Mouse (Mus musculus): ENCODE data around the gene Olfr549.
A peak's percentile ranks its signal among the peaks of the same experiment; 100 is the strongest.

The Olfr549 gene

DNA sequence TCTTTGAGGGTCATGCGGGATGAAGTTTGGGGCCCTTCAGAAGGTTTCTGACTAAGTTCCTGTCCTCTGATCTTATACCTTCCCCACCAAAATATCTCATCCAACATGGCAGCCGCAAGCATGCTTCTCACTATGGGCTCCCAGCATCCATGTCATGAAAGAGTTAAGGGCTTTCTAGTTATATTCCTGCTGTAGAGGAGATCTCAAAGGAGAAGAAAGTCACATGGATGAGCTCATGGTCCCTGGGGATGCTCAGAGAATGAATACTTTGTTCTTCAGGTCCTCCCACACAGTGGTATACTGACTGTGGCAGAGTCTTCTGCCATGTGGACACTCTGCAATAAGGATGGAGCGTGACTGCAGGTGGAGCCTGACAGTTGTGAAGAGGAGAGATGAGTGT lies at the start of gene Olfr549:
Gene Olfr549, plus strand, starts transcription at position 301 of the 400 bp plus-strand sequence.
- no peak for ATAC-seq (ENCODE audit: low TSS enrichment)

DNA sequence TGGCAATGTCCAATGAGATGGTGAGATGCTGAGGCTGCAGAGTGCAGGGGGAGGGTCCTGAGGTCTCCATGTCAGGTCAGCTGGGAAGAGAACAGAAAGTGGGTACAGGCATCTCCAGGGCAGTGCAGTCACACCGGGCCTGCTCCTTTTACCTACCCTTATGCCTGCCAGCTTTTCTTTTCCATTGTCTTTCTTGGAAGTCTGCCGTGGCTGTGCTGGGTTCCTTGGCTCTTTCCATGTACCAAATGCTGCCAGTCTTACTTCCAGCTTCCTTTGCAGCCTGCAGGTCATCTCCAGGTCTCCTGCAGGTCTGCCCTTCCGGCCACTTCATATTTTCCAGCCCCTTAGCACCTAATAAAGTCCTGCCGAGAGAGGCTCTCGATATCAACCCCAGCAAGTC lies 47.7 kb upstream of the Olfr549 start:
- ATAC-seq (ENCODE audit: low TSS enrichment), result no peak

DNA sequence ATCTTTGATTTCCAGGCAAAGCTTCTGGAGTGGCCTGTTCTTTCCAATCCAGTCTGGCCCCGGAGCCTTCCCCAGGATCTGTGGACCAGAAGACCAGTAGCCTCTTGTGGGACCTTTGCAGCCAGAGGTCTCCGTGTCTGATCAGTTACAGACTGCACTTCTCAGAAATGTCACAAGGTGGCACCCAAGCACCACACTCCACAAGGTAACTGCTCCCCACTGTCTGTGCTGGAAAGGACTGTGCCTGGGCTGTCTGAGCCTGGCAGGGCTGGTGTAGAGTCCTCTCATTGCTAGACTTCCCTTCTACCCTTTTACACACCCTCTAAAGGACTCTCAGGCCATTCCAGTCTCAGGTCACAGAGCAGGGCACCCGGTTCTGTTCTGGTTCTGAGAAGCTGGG lies 42.8 kb upstream of the Olfr549 start:
- ATAC-seq (ENCODE audit: low TSS enrichment), result peak; percentile 89

DNA sequence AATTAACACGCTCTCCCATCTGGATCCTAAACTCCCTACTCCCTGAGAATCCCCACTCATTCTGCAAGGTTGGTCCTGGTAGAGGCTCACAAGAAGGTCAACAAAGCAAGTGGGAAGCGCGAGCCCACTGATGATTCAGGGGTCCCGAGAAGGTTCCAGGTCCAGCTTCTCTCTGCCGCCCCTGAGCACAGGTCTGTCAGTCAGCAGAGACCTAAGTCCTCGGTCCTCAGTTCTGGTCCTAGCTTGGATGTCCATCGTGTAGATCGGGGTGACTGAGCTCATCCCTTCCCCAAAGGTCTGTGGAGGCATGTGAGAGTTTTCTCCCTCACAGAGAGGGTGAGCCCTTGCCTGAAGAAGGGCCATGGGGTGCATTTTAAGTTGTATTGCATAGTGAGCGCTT lies 41.6 kb upstream of the Olfr549 start:
- no peak for ATAC-seq (ENCODE audit: low TSS enrichment)

DNA sequence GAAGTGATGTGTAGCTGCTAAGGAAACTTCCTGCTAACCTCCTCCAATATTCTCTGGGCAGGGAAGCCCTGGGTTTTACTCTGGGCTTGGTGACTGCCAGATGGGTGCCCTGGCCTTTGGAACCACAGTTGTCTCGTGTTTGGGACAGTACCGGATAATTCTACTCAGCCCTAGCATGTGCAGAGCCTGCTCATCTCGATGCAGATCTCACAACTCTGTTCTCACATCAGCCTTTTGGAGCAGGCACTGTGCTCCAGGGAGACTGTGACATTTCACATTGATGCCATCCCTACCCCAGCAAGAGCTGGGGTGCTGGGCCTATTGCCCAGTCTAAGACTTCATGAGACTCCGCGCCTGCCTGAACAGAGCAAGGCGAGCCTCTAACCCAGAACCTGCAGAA lies 41.0 kb upstream of the Olfr549 start:
- no peak for ATAC-seq (ENCODE audit: low TSS enrichment)

DNA sequence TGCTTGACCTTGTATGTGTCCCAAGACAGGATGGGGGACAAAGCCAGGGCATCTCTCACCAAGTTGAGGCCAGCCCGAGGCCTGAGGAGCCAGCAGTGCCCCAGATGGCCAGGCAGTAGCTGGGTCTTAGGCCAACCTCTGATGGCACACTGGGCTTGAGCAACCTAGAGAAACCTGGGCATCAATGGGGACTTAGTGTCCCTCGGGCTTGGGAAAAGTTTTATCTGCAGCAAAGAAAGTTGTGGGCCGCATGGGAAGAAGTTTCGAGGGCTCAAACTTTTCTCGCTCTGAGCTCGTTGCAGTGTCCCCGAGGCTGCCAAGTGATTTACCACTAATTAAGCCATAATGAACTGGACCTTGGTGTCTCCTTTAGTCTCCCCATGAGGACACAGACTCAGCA lies 39.9 kb upstream of the Olfr549 start:
- no peak for ATAC-seq (ENCODE audit: low TSS enrichment)

DNA sequence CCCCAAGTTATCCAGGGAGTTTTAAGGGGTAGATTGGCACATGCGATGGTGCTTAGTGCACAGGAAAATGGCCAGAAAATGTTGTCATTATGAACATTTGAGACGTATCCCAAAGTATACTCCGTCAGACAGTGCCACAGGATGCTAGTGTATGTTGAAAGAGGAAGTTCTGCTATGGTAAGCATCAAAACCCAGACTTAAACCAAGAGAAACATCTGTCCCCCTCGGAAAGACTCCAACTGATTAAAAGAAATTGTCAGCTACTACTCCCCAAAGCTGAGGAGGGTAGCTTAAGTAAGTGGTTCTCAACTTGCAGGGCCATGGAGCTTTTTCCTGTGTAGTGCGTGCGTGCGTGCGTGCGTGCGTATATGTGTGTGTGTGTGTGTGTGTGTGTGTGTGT lies 37.7 kb upstream of the Olfr549 start:
- ATAC-seq (ENCODE audit: low TSS enrichment), result no peak

DNA sequence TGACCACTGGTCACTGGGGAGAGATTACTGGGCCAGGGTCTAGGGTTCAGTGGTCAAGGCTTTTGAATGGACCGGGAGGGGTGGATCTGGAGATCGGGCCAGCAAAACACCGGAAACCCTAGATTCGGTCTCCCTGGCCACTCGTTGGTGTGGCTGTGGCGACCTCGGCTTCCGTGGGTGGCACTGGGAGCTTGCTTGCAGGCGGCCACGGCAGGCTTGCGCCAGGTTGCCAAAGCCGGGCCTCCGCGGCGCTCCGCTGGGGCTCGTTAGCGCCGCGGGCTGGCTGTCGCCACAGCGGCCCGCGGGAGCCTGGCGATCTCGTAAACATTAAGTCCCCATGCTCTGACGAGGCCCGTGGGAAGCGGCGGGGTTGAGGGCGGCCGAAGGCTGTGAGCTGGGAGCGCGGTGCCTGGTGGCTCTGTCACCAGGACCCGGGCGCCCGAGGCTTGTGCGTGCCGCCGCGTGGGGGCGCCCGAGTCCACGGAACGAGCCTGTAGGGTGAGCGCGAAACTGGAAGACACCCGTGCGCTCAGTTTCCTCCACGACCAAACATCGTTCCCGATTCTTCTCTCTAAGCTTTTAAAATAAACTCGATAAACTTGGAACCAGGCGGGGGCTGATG lies 36.7 kb upstream of the Olfr549 start:
- ATAC-seq (ENCODE audit: low TSS enrichment), result peak; percentile 97

DNA sequence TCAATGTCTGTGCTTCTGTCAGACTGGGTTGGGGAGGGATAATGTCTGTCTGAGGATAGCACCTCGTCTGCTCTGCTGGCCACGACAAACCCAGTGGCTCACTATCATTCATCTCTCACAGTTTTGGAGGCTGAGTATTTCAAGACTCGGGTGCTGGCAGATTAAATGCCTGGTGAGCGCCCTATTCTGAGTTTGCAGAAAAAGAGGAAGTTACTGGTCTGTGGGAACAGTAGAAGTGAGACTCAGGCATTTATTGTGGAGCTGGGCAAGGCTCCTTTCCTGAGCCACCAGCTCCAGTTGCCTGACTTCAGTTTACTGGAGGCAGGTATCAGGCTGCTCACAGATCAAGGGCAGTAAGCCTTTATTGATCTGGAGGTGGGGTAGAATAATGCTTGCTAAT lies 35.5 kb upstream of the Olfr549 start:
- ATAC-seq (ENCODE audit: low TSS enrichment), result no peak

DNA sequence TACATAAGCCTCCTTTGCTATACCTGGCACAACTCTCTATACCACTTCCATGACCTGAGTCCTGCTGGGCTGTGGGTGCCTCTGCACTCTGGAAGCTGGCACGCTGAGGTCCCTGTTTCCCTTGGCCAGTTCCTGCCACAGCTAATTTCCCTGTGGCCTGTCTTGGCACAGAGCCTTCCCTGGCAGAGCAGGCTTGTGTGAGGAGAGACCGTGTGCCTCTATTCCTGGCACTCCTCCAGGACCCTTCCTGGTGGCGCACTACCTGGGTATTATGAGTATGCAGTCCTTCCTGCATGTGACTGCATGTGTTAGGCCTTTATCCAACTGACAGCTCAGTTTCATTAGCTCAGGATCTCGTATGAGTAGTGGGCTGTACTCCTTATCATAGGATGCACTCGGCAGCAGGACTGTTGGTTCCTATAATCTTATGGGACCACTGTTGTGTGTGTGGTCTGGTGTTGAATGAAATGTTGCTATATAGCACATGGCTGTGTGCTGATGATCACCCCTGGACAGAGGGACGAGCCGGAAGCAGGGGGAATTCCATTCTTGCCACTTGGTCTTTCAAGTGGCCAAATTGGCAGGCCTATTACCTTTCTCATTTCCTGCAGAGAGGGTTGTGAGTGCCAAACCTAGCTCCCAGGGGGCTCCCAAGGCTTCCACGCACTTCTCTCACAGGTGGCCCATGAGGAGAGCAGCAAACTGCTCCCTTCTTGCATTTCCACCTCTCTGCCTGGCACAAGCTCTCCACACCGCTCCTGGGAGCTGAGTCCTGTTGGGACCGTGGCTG lies 33.2 kb upstream of the Olfr549 start:
- no peak for ATAC-seq (ENCODE audit: low TSS enrichment)

DNA sequence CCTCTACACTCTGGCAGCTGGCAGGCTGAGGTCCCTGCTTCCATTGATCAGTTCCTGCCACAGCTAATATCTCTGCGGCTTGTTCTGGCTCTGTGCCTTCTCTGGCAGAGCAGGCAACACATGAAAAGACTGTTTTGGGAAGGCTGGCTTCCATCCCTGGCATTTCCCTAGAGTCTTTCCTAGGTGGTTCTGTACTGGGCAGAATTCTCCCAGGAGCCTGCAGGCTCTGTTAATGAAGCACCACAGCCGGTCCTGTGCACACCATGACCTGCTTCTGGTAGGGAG lies 32.7 kb upstream of the Olfr549 start:
- no peak for ATAC-seq (ENCODE audit: low TSS enrichment)

DNA sequence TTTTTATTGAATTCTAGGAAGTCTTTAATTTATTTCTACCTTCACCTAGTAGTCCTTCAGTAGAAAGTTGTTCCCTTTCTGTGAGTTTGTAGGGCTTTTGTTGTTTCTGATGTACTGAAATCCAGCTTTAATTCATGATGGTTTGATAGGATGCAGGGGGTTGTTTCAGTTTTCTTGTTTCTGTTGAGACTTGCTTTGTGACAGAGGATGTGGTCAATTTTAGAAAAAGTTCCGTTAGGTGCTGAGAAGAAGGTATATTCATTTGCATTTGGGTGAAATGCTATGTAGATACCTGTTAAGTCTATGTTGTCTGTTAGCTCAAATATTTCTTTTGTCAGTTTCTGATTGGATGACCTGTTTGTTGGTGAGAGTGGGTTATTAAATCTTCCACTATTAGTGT lies 20.6 kb upstream of the Olfr549 start:
- no peak for ATAC-seq (ENCODE audit: low TSS enrichment)

DNA sequence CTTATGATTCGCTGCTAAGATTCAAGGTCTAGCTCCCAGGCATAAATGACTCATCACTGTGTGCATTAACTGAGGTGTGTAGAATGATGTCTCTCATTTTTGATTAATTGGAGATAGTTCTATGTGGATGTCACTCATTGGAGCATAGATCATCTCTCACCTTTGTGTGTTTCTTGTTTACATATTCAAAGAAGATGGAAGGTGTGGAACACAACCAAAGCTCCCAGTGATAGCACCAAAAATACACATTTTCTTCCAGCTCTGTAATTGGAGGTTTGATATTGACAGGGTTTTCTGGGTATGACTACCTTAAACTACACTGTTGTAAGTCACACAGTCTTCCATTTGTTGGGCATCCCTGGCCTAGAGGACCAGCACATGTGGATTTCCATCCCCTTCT lies 15.2 kb upstream of the Olfr549 start, which contains the start of gene Olfr547:
Gene Olfr547, plus strand, starts transcription at position 301 of the 400 bp plus-strand sequence.
- no peak for ATAC-seq (ENCODE audit: low TSS enrichment)

DNA sequence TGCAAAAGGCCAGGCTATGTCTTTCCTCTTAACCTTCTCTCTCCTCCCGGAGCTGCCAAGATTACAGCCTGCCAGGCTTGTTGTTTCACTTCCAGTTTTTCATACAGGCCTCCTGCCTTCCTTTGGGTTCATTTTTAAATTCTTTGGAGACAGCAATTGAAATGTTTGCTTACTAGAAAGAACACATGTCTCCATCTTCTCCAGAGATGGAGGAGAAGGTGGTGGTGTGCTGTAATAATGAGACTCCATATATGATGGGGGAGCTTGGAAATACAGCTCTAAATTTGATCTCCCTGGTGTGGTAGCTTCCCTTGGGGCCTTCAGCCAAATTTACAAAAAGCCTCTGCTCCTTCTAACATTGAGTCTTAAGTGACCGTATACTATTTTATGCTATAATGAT lies 9.1 kb upstream of the Olfr549 start, which contains the start of gene Olfr548-ps1:
Gene Olfr548-ps1, plus strand, starts transcription at position 301 of the 400 bp plus-strand sequence.
- no peak for ATAC-seq (ENCODE audit: low TSS enrichment)

DNA sequence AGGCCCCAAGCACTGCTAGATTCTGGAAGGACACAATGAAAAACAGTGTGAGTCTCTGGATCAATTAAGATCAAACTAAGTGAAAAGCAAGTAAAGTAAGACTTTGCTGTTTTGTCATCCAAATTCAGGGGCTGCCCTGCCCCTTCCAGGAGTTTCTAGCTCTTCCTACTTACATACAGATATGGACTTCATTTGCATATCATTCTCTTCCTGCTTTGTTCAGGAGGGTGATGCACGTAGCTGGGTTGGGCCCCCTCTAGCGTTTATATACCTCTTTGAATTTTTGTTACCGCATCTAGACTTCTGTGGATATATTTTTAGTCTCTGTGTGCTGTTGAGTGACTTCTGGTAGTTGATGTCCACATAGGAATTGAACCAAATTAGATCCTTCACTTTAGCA lies 8.4 kb upstream of the Olfr549 start:
- ATAC-seq (ENCODE audit: low TSS enrichment), result no peak

DNA sequence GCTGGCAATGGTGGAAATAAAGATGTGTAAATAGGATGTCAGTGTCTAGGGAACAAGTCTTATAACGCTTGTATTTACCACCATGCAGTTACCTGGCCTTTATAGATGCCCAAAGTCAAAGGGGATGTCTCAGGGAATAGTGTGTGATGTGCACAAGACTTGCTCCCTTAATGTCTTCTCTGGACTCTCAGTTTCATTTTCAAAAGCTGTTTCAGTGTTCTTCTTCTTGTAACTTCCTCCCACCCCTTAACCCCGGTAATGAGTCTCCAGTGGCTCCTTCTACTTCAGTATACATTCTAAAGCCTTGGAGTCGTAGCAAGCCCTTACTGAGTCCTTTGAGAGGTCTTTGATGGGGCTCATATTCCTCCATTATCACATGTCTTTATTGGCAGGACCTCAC lies 3.6 kb downstream of the Olfr549 start:
- no peak for ATAC-seq (ENCODE audit: low TSS enrichment)

DNA sequence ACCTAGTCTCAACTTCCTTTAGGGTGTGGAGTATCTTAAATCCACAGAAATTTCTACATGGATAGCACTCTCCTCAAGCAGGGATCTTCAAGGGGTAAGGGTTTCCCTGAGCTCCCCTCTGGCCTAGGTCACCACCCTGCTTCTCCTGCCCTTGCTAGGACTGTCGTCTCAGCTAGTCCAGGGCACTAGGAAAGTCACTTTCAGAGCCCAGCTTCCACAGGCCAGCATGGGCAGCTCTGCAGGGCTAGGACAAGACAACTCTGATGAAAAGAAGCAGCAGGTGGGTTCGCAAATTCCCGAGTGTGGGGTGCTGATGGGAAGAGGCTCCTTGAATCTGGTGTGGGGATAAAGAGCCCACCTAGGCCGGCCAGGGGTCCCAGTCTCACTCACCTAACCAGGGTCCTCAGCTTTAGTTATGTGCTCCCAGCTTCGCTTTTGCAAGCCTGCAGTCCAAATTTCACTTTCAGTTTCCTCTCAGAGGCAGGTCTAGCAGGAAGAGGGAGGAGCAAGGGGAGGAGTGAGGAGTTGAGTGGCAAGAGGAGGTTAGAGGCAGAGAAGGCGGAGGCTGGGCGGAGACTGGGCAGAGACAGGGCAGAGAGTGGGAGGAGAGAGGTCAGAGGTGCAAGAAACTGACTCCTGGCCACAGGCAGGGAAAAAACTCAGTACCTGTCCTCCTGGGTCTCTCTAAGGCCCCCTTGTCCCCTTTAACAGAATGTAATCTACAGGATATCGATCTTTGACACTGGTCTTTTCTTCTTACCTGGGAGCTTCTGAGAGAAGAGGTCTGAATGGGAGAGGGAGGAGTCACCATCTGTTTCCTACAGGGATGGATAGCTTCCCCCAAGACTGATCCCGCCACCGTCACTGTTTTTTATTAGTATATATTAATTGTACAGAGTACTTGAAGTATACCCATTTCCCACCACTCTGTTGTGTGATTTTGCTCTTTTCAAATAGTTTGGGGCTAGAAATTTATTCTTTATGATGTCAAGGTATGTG lies 15.6 kb downstream of the Olfr549 start, which contains the start of gene Trim21:
Gene Trim21, minus strand, starts transcription at position 488 of the 999 bp plus-strand sequence.
- ATAC-seq (ENCODE audit: low TSS enrichment), result peak; percentile 94

DNA sequence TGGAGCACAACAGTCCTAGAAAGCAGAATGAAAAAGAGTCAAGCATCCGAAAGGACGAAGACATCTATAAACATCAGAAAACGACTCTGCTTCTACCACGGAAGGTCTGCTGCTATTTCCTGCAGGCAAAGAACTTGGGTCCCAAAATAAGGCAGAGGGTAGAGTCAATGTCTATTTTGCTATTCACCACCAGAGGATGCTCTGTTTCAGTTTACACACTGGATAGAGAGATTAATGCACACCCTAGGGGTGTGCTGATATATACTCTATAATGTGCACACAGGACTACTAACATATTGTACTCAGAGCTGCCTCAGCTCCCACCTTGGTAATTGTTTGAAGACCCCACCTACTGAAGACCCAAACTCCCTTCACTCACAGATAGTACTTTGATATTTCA lies 16.5 kb downstream of the Olfr549 start:
- ATAC-seq (ENCODE audit: low TSS enrichment), result no peak

DNA sequence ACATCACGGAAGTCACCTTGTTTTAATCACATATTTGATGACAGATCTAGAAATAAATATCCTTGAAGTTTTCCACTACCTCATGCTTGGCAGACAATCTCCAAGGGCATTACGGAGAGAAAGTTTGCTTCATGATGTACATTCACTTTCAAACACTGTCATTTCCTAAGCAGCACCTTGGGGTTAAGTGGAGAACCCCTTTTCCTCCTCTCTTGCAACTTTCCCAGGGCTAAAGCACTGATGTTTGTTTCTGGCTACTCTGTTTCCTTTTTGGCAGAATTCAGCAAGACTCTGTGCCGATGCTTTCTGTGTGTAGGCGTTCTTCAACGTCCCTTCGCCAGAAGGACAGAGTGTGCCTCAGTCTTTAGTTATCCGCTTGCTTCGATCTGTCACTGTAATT lies 21.5 kb downstream of the Olfr549 start, which contains the start of gene Olfr550:
Gene Olfr550, plus strand, starts transcription at position 301 of the 400 bp plus-strand sequence.
- ATAC-seq (ENCODE audit: low TSS enrichment), result no peak

DNA sequence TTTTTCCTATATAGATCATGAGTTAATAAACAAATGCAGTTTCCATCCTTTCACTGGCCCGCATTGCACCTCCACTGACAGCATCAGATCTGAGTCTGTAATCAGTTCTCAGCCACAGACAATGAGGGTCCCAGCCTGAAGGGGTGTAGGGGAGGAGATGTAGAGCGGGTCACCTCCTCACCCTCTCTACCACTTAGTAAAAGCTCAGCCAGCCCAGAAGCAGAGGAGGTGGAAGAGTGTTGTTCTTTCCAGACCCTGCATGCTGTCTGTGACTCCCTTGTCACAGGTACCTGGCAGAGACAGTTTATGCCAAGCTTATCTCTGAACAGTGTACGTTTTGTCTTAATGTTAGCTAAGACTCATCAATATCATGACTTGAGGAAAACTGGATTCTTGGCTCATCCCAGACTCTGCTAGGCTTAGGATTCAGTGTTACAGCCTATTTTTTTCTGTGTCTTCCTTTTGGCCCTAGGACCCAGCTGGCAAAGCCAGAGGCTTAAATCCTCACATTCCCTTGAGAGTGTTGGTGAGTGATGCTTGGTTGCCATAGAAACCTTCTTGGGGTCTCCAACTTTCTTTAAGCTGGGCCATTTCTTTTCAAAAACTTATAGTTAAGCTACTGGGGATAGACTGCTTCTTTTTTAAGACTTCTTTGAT lies 23.6 kb downstream of the Olfr549 start:
- ATAC-seq (ENCODE audit: low TSS enrichment), result no peak

DNA sequence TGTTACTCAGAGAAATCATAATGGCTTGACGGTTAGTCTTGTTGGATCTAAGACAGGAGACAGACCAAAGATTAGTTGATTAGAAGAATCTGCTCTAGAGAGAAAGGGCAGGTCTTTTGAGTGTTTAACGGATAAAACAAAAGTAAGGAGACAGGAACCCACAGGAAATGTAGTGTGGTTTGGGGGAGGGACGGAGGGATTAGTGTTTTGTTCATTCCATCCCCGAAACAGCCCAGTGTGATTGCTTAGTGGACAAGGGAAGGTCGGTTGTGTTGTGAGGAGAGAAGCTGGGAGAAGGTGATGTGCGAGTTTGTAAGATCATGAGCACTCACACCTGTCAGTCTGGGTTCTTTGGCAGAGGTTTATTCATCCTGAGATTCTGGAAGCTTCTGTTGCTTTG lies 26.3 kb downstream of the Olfr549 start:
- ATAC-seq (ENCODE audit: low TSS enrichment), result no peak

DNA sequence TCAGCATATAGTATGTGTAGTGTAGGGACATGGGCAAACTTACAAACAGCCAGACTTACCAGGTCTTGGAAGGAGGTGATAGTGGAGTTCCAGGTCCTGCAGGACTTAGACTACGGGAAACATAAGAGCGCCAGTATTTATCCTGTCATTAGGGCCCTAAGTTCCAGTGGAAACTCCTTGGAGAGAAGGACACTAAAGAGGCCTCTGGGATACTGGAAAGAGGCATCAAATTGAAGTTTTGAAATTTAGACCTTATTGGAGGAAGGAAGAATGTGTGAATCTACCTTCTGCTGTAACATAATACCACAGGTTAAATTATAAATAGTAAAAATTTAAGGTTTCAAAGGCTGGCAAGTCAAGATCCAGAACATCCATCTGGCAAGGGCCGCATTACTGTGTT lies 42.1 kb downstream of the Olfr549 start, which contains the start of gene Olfr551:
Gene Olfr551, minus strand, starts transcription at position 101 of the 400 bp plus-strand sequence.
- ATAC-seq (ENCODE audit: low TSS enrichment), result no peak
